Comparison of ENCODE assay signal across 20 mouse cellular contexts in the genomic region with DNA sequence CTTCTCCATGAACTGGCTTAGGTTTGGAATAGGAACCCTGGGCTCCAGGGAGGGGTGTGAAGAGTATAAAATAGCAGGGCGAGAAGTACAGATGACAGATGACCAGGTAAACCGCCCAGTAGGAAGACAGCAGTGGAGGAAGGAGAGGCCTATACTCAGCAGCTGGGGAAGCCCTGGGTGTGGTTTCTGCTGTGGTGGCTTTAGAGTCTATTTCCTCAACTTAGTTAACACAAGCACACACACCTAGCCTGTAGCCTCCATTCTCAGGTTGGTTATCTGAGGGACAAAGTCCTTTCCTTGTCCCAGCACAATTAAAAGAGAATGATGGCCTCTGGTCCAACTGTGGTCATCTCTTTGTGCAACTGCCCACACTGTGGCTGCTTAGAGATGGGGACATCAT. TPM values are rescaled to one million over a fixed set of nuclear protein-coding genes. Genes with fewer than 3 reads are reported as not detected.
DNase-seq lines count a peak whose midpoint lies in the region; ATAC-seq and TF ChIP-seq lines count a peak whose summit lies in the region.
"Had no signal": no experiment of that assay in that cellular context is flagged by ENCODE, and none has a peak within 500 bp of the region (broad histone marks: within the 10 kb centered on the region; RNA-seq: fewer than 3 reads in every experiment).

No protein-coding gene starts in this region.

- H3K27me3 ChIP-seq in intestine, postnatal 0 days (replicated peaks; ENCODE audit: control insufficient read depth, insufficient read depth, low read length), result no peaks in the 10 kb centered on the region
- H3K27me3 ChIP-seq in small intestine, adult 2 months (ENCODE audit: control insufficient read depth, insufficient read depth, low read length), result no peaks in the 10 kb centered on the region
- H3K27me3 ChIP-seq in hindbrain, embryonic 13.5 days, result no peaks in the 10 kb centered on the region
- H3K27me3 ChIP-seq: forebrain, embryonic 13.5 days; heart, embryonic 12.5 days; heart, embryonic 15.5 days; hindbrain, embryonic 15.5 days had no signal

- H3K9ac ChIP-seq in intestine, postnatal 0 days (ENCODE audit: low read depth, low read length), result 0 out of 2 replicates have a peak overlapping the region, but pooled peaks have one; percentile 11
- H3K9ac ChIP-seq in hindbrain, embryonic 13.5 days, result no peak overlapping the region
- H3K9ac ChIP-seq: forebrain, embryonic 13.5 days; heart, embryonic 12.5 days; heart, embryonic 15.5 days; hindbrain, embryonic 15.5 days had no signal

- WGBS in intestine, postnatal 0 days, result 40% methylated on average over 2 of the region's 2 CpGs
- WGBS in small intestine, adult 2 months, result 34% methylated on average over 2 of the region's 2 CpGs
- WGBS in hindbrain, embryonic 13.5 days, result 87% methylated on average over 2 of the region's 2 CpGs

- no peak overlapping the region for H3K4me3 ChIP-seq in gastrocnemius, adult 2 months
- no peak overlapping the region for H3K4me3 ChIP-seq in intestine, postnatal 0 days (ENCODE audit: low read depth, low read length)
- H3K4me3 ChIP-seq in small intestine, adult 2 months (ENCODE audit: low read depth, low read length), result no peak overlapping the region
- no peak overlapping the region for H3K4me3 ChIP-seq in hindbrain, embryonic 13.5 days
- H3K4me3 ChIP-seq: forebrain, embryonic 10.5 days; forebrain, embryonic 13.5 days; heart, embryonic 12.5 days; heart, embryonic 15.5 days; hindbrain, embryonic 10.5 days; hindbrain, embryonic 15.5 days had no signal

- intact Hi-C loops in gastrocnemius, adult 2 months (cut with DNase I), result no loop called here

- H3K4me1 ChIP-seq in intestine, postnatal 0 days (replicated peaks; ENCODE audit: control insufficient read depth, insufficient read depth, low read length), result peaks cover 18% of the 10 kb centered on the region
- H3K4me1 ChIP-seq in small intestine, adult 2 months (ENCODE audit: control insufficient read depth, insufficient read depth, insufficient read length, low read length), result peaks cover 12% of the 10 kb centered on the region
- peaks cover 5% of the 10 kb centered on the region for H3K4me1 ChIP-seq in hindbrain, embryonic 13.5 days (replicated peaks)
- H3K4me1 ChIP-seq: forebrain, embryonic 10.5 days; hindbrain, embryonic 10.5 days; hindbrain, embryonic 15.5 days had no signal

- no peak for TF ChIP-seq POLR2A in small intestine, adult 2 months (IDR thresholded peaks at IDR 0.05; ENCODE audit: low read depth, low read length)

- peak; percentile 82 for ATAC-seq in intestine, postnatal 0 days
- ATAC-seq in hindbrain, embryonic 13.5 days (ENCODE audit: low FRiP score), result no peak
- ATAC-seq: forebrain, embryonic 13.5 days; forebrain, embryonic 16.5 days had no signal

- no peaks in the 10 kb centered on the region for H3K9me3 ChIP-seq in intestine, postnatal 0 days (ENCODE audit: control insufficient read depth)
- no peaks in the 10 kb centered on the region for H3K9me3 ChIP-seq in hindbrain, embryonic 13.5 days
- H3K9me3 ChIP-seq: forebrain, embryonic 10.5 days; forebrain, embryonic 13.5 days; heart, embryonic 12.5 days; heart, embryonic 15.5 days; hindbrain, embryonic 10.5 days; hindbrain, embryonic 15.5 days had no signal

- peaks cover 100% of the 10 kb centered on the region for H3K36me3 ChIP-seq in intestine, postnatal 0 days (ENCODE audit: control insufficient read depth, insufficient read depth)
- H3K36me3 ChIP-seq in small intestine, adult 2 months (ENCODE audit: control insufficient read depth, insufficient read depth, low read length), result peaks cover 96% of the 10 kb centered on the region
- peaks cover 100% of the 10 kb centered on the region for H3K36me3 ChIP-seq in hindbrain, embryonic 13.5 days

- DNase-seq in gastrocnemius, adult 2 months, result no peak
- DNase-seq in gastrocnemius, adult 18-20 months (ENCODE audit: low spot score), result no peak
- no peak for DNase-seq in thymus, postnatal 0 days (ENCODE audit: low spot score)
- DNase-seq: adrenal gland, postnatal 10 days; adrenal gland, postnatal 36 days; cerebellum, adult 9-10 months; gastrocnemius, postnatal 25 days; heart, adult 18-20 months; heart, postnatal 10 days; heart, postnatal 36 days had no signal

- peak overlapping the region; percentile 85; the same call in 1 of the 2 replicates for H3K27ac ChIP-seq in gastrocnemius, adult 2 months
- H3K27ac ChIP-seq in intestine, postnatal 0 days (ENCODE audit: low read depth, low read length), result peak overlapping the region; percentile 71
- H3K27ac ChIP-seq in small intestine, adult 2 months (ENCODE audit: insufficient read depth, low read depth, low read length), result peak overlapping the region; percentile 72
- H3K27ac ChIP-seq in hindbrain, embryonic 13.5 days, result no peak overlapping the region
- H3K27ac ChIP-seq: forebrain, embryonic 10.5 days; forebrain, embryonic 13.5 days; heart, embryonic 15.5 days; hindbrain, embryonic 10.5 days; hindbrain, embryonic 15.5 days had no signal

- no peak overlapping the region for H3K4me2 ChIP-seq in intestine, postnatal 0 days (replicated peaks; ENCODE audit: low read depth)
- no peak overlapping the region for H3K4me2 ChIP-seq in hindbrain, embryonic 13.5 days
- H3K4me2 ChIP-seq: forebrain, embryonic 13.5 days; heart, embryonic 12.5 days; heart, embryonic 15.5 days; hindbrain, embryonic 15.5 days had no signal

- no peak for TF ChIP-seq CTCF in gastrocnemius, adult 2 months (IDR thresholded peaks at IDR 0.05)
- no peak for TF ChIP-seq CTCF in intestine, postnatal 0 days (IDR thresholded peaks at IDR 0.05; ENCODE audit: low read depth)
- no peak for TF ChIP-seq CTCF in small intestine, adult 2 months (IDR thresholded peaks at IDR 0.05; ENCODE audit: extremely low read depth, insufficient read length, insufficient replicate concordance, low read depth, low read length)

RNA-seq across cellular contexts. Expression of gene Pcif1, which starts 10.9 kb away (rescaled TPM):
- total RNA-seq in gastrocnemius, adult 2 months (2021), result 10 to 100 TPM; 25.6 TPM
- total RNA-seq in gastrocnemius, adult 18-20 months (2021), result 10 to 100 TPM; 26.3 to 28.6 TPM
- polyA plus RNA-seq in intestine, postnatal 0 days (2015; fragmentation: Nextera tagmentation; extraction: Ambion mirVana), result 43.2 and 44.0 TPM in 2 replicates
- 22.8 and 30.3 TPM in 2 replicates for polyA plus RNA-seq in small intestine, adult 2 months (2012; rRNA removed)
- 92.5 and 107 TPM in 2 replicates for polyA plus RNA-seq in thymus, postnatal 0 days (2015; fragmentation: Nextera tagmentation; extraction: Ambion mirVana)
- 87.8 and 95.3 TPM in 2 replicates for polyA plus RNA-seq in hindbrain, embryonic 13.5 days (2015; fragmentation: Nextera tagmentation; extraction: Ambion mirVana)

RNA-seq across cellular contexts. Expression of gene Zfp335, which starts 21.6 kb away (rescaled TPM):
- total RNA-seq in gastrocnemius, adult 2 months (2021), result 10 to 100 TPM in 1 of 2 experiments, 1 to 10 TPM in 1; 9.7 to 10.5 TPM
- total RNA-seq in gastrocnemius, adult 18-20 months (2021), result 1 to 10 TPM; 7.4 to 8.4 TPM
- polyA plus RNA-seq in intestine, postnatal 0 days (2015; fragmentation: Nextera tagmentation; extraction: Ambion mirVana), result 3.6 and 3.8 TPM in 2 replicates
- 19.1 and 34.1 TPM in 2 replicates for polyA plus RNA-seq in small intestine, adult 2 months (2012; rRNA removed)
- 8.6 and 9.5 TPM in 2 replicates for polyA plus RNA-seq in thymus, postnatal 0 days (2015; fragmentation: Nextera tagmentation; extraction: Ambion mirVana)
- polyA plus RNA-seq in hindbrain, embryonic 13.5 days (2015; fragmentation: Nextera tagmentation; extraction: Ambion mirVana), result 13.1 and 13.9 TPM in 2 replicates

RNA-seq across cellular contexts. Expression of gene Pltp, which starts 32.4 kb away (rescaled TPM):
- 10 to 100 TPM; 11.4 to 20.1 TPM for total RNA-seq in gastrocnemius, adult 2 months (2021)
- 10 to 100 TPM; 12.5 to 21.8 TPM for total RNA-seq in gastrocnemius, adult 18-20 months (2021)
- 14.5 and 16.2 TPM in 2 replicates for polyA plus RNA-seq in intestine, postnatal 0 days (2015; fragmentation: Nextera tagmentation; extraction: Ambion mirVana)
- polyA plus RNA-seq in small intestine, adult 2 months (2012; rRNA removed), result 20.9 and 34.2 TPM in 2 replicates
- polyA plus RNA-seq in thymus, postnatal 0 days (2015; fragmentation: Nextera tagmentation; extraction: Ambion mirVana), result 424 and 433 TPM in 2 replicates
- polyA plus RNA-seq in hindbrain, embryonic 13.5 days (2015; fragmentation: Nextera tagmentation; extraction: Ambion mirVana), result 123 and 127 TPM in 2 replicates

RNA-seq across cellular contexts. Expression of gene Mmp9, which starts 50.6 kb away (rescaled TPM):
- total RNA-seq in gastrocnemius, adult 2 months (2021), result 1 to 10 TPM in 1 of 2 experiments, under 1 TPM in 1; 0.46 to 1.1 TPM
- total RNA-seq in gastrocnemius, adult 18-20 months (2021), result under 1 TPM; 0.43 to 0.85 TPM
- polyA plus RNA-seq in intestine, postnatal 0 days (2015; fragmentation: Nextera tagmentation; extraction: Ambion mirVana), result 9.6 and 9.8 TPM in 2 replicates
- 11.1 and 12.1 TPM in 2 replicates for polyA plus RNA-seq in small intestine, adult 2 months (2012; rRNA removed)
- 47.8 and 53.2 TPM in 2 replicates for polyA plus RNA-seq in thymus, postnatal 0 days (2015; fragmentation: Nextera tagmentation; extraction: Ambion mirVana)
- polyA plus RNA-seq in hindbrain, embryonic 13.5 days (2015; fragmentation: Nextera tagmentation; extraction: Ambion mirVana), result 23.8 and 25.2 TPM in 2 replicates

RNA-seq across cellular contexts. Expression of gene Neurl2, which starts 56.7 kb away (rescaled TPM):
- total RNA-seq in gastrocnemius, adult 2 months (2021), result 10 to 100 TPM; 31.1 to 37.0 TPM
- 10 to 100 TPM; 37.2 to 41.0 TPM for total RNA-seq in gastrocnemius, adult 18-20 months (2021)
- 4.6 and 5.7 TPM in 2 replicates for polyA plus RNA-seq in intestine, postnatal 0 days (2015; fragmentation: Nextera tagmentation; extraction: Ambion mirVana)
- 1.7 and 3.1 TPM in 2 replicates for polyA plus RNA-seq in small intestine, adult 2 months (2012; rRNA removed)
- 5.3 and 5.9 TPM in 2 replicates for polyA plus RNA-seq in thymus, postnatal 0 days (2015; fragmentation: Nextera tagmentation; extraction: Ambion mirVana)
- polyA plus RNA-seq in hindbrain, embryonic 13.5 days (2015; fragmentation: Nextera tagmentation; extraction: Ambion mirVana), result 5.4 and 5.9 TPM in 2 replicates
